Mouse (Mus musculus): Measurements from ENCODE around the gene Ankrd39.

DNA sequence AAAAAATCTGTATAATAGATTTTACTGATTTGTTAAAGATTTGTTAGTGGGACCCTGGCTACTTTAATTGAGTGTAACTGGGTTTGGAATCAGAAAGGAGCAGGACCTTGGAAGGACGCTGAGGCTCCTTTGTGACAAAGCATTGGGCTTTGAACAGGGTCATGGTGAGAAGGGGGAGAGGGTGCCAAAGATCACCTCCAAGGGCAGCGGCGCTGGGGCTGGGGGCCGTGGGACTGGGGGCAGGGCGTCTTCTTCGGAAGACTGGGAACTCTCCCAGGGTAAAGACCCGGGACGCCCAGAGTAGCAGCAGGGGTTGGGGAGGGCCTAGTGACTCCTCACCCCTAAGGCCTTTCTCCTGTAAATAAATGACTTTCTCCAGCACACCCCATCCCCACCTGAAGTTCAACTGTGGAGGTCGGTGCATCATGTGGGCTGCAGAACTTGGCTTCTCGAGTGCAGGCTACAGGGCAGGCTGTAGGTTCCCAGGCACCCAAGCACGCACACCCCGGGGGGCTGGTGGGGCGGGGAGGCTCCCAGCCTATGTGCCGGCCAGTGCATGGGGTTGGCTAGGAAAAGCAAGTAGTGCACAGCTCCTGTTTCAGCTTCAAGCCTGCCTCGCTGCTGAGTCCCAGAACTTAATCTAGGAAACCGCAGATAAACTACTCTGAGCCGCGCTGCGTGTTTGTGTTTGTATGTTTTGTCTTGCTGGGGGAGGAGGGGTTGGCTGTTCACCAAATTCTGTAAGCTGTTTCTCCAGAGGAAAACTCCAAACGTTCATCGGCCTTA lies 20.8 kb upstream of the Ankrd39 start:
- no peak for TF ChIP-seq CTCF (IDR thresholded peaks at IDR 0.05)
- TF ChIP-seq EP300 (IDR thresholded peaks at IDR 0.05) = no peak
